Mouse (Mus musculus): ENCODE measurements around the gene 1700007K13Rik.
A peak's percentile ranks its signal among the peaks of the same experiment; 100 is the strongest.

Gene 1700007K13Rik

DNA sequence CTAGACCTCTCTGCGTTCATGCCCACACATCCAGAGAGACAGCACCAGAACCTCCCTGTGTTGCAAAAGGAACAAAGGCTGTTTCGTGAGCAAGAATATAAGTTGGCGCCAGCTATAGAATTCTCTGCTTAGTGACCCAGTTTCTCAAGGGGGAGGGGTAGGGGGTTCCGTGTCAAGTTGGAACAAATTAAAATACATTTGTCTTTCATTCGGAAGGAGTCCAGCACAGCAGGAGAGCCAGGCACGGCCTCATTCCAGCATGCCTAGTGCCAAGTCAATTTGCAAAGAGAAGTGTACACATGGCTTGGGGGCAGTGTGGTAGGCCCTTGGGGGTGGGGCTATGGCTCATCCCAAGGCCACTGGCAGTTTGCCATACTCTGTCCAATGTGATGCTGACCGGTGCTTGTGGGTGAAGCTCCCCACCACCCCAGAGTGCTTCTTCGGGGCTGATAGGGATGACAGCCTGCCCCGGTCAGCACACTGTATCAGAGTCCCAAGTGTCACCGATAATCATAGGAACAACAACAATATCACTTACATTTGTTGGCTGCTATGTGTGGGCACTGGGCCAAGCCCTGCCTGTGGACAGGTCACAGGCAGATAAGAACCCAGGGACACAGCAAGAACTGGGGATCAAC lies 50.6 kb downstream of the 1700007K13Rik start:
- DNase-seq (ENCODE audit: low spot score) = peak; percentile 72

DNA sequence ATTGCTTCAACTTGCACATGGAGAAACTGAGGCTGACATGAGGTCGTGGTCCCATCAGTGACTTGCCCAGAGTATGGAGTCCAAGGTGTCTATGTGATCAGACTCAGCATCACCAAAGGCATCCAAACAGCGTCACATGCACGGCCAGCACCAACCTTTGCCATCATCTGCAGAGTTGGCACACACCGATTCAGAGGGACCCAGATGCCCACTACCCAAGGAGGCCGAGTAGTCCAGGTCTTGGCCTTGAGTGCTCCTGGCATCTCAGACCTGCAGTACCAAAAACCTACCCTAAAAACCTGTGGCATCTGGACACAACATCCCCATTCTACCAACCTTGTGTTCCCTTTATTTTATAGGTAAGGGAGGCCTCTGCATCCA lies 51.4 kb downstream of the 1700007K13Rik start:
- DNase-seq (ENCODE audit: low spot score) = no peak

DNA sequence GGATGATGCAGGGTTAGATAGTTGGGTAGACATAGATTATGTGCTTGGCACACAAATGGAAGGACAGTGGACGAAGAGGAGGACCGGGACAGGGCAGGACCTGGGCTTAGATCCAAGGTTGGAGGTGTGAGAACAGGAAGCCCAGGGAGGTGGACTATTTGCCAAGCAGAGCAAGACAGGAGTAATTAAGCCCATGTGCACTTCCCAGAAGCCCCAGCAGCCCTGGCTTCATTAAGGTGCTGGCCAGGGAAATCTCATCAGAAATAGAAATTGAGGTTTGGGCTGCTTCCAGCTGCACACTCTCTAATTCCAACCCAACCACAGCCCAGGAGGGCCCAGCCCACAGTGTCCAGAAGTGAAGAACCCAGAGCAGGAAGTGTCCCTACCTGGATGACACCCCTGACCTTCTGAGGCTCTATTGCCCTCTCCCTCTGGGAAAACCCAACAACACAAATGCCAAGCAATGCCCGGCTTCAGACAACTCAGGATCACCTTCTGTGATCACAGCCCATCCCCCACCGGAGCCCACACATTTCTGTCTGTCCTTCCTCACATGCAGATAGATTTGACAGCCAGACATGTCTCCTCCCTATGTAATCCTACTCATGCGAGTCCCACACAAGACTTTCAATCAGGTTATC lies 51.9 kb downstream of the 1700007K13Rik start:
- no peak for DNase-seq (ENCODE audit: low spot score)

DNA sequence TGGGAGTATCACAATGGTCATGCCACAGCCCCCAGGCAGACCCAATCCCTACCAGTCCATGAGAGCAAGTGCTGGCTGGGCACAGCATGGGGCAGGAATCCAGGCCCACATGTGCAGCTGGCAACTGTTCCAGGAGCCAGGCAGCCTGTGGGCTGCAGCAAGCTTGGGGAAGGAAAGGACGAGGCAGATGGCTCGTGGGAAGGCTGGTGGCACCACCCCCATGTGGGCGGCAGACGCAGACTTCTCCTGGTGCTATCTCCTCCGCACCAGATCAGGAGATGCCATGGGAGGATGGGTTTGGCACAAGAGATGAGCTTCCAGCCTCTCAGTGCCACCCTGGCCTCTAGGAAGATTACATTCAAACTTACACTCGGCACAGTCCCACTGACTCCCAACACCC lies 53.2 kb downstream of the 1700007K13Rik start:
- DNase-seq (ENCODE audit: low spot score) = peak; percentile 92

Measured in layer of hippocampus, adult 11-12 months (tissue).